Mouse (Mus musculus) midbrain, embryonic 11.5 days (tissue): ENCODE measurements at regions not wholly inside any gene's neighbourhood (a gene's known extent, or its start where the extent isn't known, plus 50 kb on each side); places are given as distances from the start of the nearest gene placed in this dataset.

ENCODE experiments used
- ATAC-seq: fragments of 200-750 bp; cut with Nextera tagmentation; 2 replicates; pipeline ENCODE4 v1.8.0; 2017; ENCODE audit warnings: moderate TSS enrichment, moderate library complexity; ENCODE audit not compliant: low FRiP score
- DNase-seq: peaks from one replicate; pipeline ENCODE4 v3.0.0; 2015; ENCODE audit warnings: low spot score; ENCODE audit errors: missing footprints
- H3K27ac ChIP-seq: fragments of 300-500 bp; sonication (generic); 2 replicates; pipeline ENCODE4 v1.5.1; 2014; ENCODE audit warnings: low read depth, low read length
- H3K27me3 ChIP-seq: fragments of 300-500 bp; sonication (generic); 2 replicates; pipeline ENCODE4 v1.6.1; 2014; ENCODE audit warnings: mild to moderate bottlenecking, low read length, moderate library complexity, mixed read lengths; ENCODE audit not compliant: control insufficient read depth, insufficient read depth
- H3K36me3 ChIP-seq: fragments of 300-500 bp; sonication (generic); 2 replicates; pipeline ENCODE4 v1.6.1; 2014; ENCODE audit warnings: mild to moderate bottlenecking, low read length, moderate library complexity, mixed read lengths; ENCODE audit not compliant: control insufficient read depth, insufficient read depth
- H3K4me1 ChIP-seq: fragments of 300-500 bp; sonication (generic); 2 replicates; pipeline ENCODE4 v1.6.1; 2014; ENCODE audit warnings: low read length; ENCODE audit not compliant: control insufficient read depth, insufficient read depth
- H3K4me2 ChIP-seq: fragments of 300-500 bp; sonication (generic); 2 replicates; pipeline ENCODE4 v1.6.1; 2014; ENCODE audit warnings: mild to moderate bottlenecking, moderate library complexity
- H3K4me3 ChIP-seq: fragments of 300-500 bp; sonication (generic); 2 replicates; pipeline ENCODE4 v1.5.1; 2014; ENCODE audit warnings: low read depth, low read length
- H3K9ac ChIP-seq: fragments of 300-500 bp; sonication (generic); 2 replicates; pipeline ENCODE4 v1.6.1; 2014; ENCODE audit warnings: low read length
- H3K9me3 ChIP-seq: fragments of 300-500 bp; sonication (generic); 2 replicates; pipeline ENCODE4 v1.6.1; 2016; ENCODE audit warnings: low read length; ENCODE audit not compliant: control insufficient read depth
- WGBS: fragments of 180-500 bp; shearing (Covaris S2); extraction: QIAGEN DNeasy Blood & Tissue Kit; methylation state at CpG from one replicate; pipeline ENCODE4 v1.1.7; 2014; 5-methylcytosine and 5-hydroxymethylcytosine counted together

DNA sequence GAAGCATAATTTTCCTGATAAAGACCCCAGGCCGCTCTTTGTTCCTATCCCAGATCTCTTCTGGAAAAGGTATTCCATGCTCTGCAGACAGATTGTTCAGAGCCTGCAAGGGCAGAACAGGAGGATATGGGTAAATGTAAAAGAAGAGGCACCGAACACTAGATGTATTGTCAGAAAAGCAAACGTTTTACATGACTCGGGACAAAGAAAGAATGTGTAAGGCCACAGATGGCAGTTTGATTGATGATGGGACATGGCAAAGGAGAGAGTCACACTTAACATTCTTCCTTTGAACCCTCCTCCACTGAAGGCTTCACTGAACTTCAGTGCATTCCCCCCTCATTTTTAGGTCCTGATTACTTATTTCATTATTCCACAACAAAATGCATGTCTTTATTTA lies 295.6 kb upstream of the Etaa1 start:
- no peak overlapping the region for H3K27ac ChIP-seq
- no peak overlapping the region for H3K9ac ChIP-seq
- no peak overlapping the region for H3K4me3 ChIP-seq
- no peaks in the 10 kb centered on the region for H3K27me3 ChIP-seq
- no peaks in the 10 kb centered on the region for H3K9me3 ChIP-seq
- H3K36me3 ChIP-seq, result no peaks in the 10 kb centered on the region
- H3K4me2 ChIP-seq, result no peak overlapping the region
- DNase-seq (no peak), ATAC-seq (no peak)
- 71% methylated on average over 4 of the region's 4 CpGs for WGBS
- H3K4me1 ChIP-seq, result no peaks in the 10 kb centered on the region

DNA sequence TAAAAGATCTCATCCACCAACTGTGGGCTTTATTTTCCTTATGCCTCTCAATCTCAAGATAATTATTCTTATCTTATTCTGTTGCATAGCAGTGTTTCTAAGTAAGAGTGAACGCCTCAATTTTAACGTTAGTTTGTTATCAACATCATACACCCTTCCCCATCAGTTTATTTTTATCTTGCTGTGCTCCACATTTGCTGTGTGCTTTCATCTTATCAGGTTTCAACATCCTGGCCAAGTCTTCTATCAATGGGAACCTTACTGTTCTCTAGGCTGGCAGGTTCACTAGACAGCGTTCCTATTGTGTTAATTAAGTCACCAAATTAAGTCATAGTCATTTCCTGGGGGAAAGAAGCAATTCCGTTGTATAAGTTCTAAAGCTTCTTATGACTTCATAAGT lies 263.1 kb upstream of the Etaa1 start:
- Histone ChIP-seq H3K9me3 (no peaks in the 10 kb centered on the region), H3K27me3 (no peaks in the 10 kb centered on the region), H3K36me3 (no peaks in the 10 kb centered on the region), H3K4me1 (no peaks in the 10 kb centered on the region), H3K4me3 (no peak overlapping the region), H3K27ac (no peak overlapping the region), H3K9ac (no peak overlapping the region), H3K4me2 (no peak overlapping the region)
- DNase-seq, result no peak
- no peak for ATAC-seq
- WGBS, result 77% methylated on average over 4 of the region's 4 CpGs

DNA sequence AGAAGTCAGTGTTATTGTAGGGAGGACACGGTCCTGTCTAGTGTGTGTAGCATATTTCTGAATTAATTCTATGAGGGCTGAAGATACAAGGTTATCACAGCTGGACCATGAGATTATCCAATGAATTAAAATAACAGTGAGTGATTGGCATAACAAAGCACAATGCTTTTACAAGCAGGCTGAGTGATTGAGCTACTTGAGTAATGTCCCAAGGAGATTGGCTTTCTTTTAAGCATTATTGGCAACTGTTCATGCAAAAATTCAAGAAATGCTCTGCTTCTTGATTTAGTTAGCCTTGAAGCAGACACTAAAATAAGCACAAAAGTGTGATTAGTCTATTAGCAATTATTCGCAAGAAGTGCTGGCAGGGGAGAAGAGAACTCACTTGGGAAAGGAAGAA lies 219.4 kb upstream of the Etaa1 start:
- Histone ChIP-seq H3K9ac (no peak overlapping the region), H3K4me1 (no peaks in the 10 kb centered on the region), H3K4me2 (no peak overlapping the region), H3K9me3 (no peaks in the 10 kb centered on the region), H3K27me3 (no peaks in the 10 kb centered on the region), H3K36me3 (no peaks in the 10 kb centered on the region), H3K4me3 (no peak overlapping the region), H3K27ac (no peak overlapping the region)
- 63% methylated on average over 2 of the region's 2 CpGs for WGBS
- ATAC-seq, result no peak
- DNase-seq, result no peak

DNA sequence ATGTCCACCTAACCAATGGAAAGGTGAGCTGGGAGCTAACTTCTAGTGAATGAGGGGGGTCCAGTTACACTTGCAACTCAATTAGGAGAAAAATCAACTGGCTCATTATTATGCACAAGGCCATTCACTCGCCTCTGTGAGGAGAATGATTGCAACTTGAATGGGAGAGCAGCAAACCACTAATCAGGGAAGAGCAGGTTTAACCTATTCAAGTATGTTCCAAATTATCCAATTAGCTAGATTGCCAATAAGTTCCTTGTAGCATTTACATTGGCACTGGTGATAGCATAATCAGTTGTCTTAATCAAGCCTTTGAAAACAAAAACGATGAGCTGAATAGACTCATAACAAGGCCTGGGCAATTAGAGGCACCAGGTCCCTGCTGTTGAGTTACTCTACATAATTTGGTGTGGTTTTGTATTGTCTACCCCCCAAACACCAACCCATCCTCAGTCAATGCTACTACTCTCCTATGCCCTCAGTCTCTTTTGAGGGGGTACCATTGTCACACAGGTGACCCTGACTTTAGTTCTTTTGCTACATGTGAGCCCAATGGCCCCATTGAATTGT lies 217.6 kb upstream of the Etaa1 start:
- Histone ChIP-seq H3K36me3 (no peaks in the 10 kb centered on the region), H3K4me1 (no peaks in the 10 kb centered on the region), H3K4me3 (no peak overlapping the region), H3K4me2 (no peak overlapping the region), H3K9me3 (no peaks in the 10 kb centered on the region), H3K9ac (no peak overlapping the region), H3K27me3 (no peaks in the 10 kb centered on the region), H3K27ac (no peak overlapping the region)
- ATAC-seq (no peak), DNase-seq (no peak)
- 56% methylated on average over 2 of the region's 2 CpGs for WGBS

DNA sequence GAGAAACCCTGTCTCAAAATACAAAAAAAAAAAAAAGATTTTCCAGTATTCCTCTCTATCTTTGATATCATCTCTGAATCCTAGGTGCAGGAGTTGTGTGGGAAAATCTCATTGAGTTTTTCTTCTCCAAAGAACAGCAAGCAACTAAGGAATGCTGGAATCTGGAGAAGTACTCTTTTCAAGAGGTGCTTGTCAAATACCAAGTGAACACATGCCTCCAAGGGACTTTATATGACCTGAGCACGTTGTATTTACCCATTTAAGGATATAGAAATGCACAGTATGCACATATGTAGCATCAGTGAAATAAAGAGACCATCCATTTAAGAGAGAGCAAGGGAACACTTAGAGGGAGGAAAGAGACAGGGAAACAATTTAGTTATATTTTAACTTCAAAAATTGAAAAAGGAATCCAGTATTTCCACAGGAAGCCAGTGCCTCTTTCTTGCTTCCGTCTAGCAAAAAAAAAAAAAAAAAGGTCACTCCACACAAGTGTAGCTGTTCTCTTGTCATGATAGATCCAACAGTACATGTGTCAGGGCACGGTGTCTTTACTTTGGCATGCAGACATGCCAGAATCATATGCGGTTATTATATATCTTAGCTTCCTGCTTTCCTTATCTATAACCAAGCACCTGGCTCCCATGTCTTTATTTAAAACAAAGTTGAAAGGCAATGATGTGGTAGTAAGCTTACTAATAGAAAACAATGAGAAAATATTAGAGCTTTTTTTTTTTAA lies 212.1 kb upstream of the Etaa1 start:
- no peaks in the 10 kb centered on the region for H3K4me1 ChIP-seq
- H3K9ac ChIP-seq, result no peak overlapping the region
- no peak overlapping the region for H3K27ac ChIP-seq
- no peak overlapping the region for H3K4me3 ChIP-seq
- ATAC-seq (no peak), DNase-seq (no peak)
- no peaks in the 10 kb centered on the region for H3K36me3 ChIP-seq
- WGBS, result 89% methylated on average over 4 of the region's 4 CpGs
- H3K9me3 ChIP-seq, result no peaks in the 10 kb centered on the region
- no peaks in the 10 kb centered on the region for H3K27me3 ChIP-seq
- H3K4me2 ChIP-seq, result no peak overlapping the region

DNA sequence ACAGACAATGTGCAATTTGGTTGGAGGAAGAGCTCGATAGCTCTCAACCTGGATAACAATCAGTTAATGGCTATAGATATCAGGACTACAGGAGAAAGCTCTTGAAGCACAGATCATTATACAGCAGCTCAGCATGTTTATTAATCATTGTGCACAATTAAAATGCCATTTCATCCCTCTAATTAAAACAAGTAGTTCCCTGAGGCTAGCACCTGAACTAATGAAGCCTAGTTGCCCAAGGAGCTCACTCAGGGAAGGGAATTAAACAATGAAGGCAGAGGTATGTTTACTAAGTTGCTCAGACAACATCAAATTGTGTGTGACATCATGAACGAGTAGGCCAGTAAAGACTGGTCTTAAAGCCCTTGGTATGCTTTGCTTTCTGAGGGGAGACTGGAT lies 210.3 kb upstream of the Etaa1 start:
- DNase-seq (no peak), ATAC-seq (no peak)
- no peaks in the 10 kb centered on the region for H3K36me3 ChIP-seq
- 83% methylated on average over 2 of the region's 2 CpGs for WGBS
- no peak overlapping the region for H3K4me2 ChIP-seq
- H3K27me3 ChIP-seq, result no peaks in the 10 kb centered on the region
- no peak overlapping the region for H3K9ac ChIP-seq
- H3K4me3 ChIP-seq, result no peak overlapping the region
- no peaks in the 10 kb centered on the region for H3K4me1 ChIP-seq
- no peaks in the 10 kb centered on the region for H3K9me3 ChIP-seq
- H3K27ac ChIP-seq, result no peak overlapping the region

DNA sequence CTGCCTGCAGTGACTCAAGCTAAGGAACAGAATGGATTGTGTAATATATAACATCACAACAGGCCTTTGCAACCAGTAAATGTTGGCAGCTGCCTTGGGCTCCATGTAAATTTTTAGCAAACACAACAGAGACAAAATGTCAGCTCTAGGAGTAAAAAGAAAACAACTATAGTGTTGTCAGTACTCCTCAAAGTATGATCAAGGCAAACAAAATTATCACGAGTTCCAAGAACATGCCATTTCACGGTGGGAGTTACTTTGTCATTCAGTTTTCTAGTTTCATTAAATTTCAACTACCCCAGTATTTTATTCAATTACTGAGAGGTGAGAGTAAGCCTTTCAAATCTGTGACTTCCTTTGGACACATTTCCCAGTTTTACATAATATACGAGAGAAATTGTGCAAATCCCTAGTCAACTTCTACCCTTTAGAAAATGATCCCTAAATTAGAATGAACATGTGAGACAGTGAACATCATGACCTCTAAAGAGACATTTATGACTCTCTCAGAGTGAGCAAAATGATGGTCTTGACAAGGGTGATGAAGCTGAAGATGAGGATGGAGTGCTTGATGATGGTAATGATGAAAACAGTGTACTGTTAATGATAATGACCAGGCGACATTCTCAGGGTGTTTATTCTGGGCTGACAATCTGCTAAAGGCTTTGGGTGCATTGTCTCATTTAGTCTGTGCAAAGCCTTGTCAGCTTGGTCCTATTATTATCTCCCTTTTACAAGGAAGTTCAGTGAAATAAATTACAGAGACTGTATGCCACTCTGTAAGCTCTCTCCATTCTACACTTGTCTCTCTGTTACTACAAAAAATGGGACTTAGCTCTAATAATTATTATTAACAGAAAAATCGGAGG lies 209.7 kb upstream of the Etaa1 start:
- no peak overlapping the region for H3K9ac ChIP-seq
- DNase-seq (no peak), ATAC-seq (no peak)
- no peak overlapping the region for H3K4me2 ChIP-seq
- no peaks in the 10 kb centered on the region for H3K36me3 ChIP-seq
- H3K4me1 ChIP-seq, result no peaks in the 10 kb centered on the region
- H3K27ac ChIP-seq, result no peak overlapping the region
- no peaks in the 10 kb centered on the region for H3K27me3 ChIP-seq
- H3K4me3 ChIP-seq, result no peak overlapping the region
- no peaks in the 10 kb centered on the region for H3K9me3 ChIP-seq
- WGBS, result 84% methylated on average over 5 of the region's 5 CpGs

DNA sequence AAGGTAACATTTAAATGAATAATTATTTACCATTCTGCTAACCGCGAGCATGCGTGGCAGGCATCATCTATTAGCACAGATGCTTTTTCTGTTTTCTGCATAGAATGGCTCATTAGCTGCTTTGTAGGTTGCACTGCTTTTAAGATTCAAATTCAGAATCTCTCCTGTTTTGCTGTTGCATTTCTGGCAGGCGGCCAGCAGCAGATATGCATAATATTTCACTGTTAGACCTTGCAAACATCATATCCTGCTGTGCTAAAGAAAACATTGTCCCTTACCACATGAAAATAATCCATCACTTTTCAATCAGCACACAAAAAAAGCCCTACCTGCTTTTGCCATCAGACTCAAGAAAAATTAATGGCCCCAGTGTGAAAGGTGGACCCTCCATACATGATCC lies 202.8 kb upstream of the Etaa1 start:
- Histone ChIP-seq H3K9me3 (no peaks in the 10 kb centered on the region), H3K36me3 (no peaks in the 10 kb centered on the region), H3K27ac (no peak overlapping the region), H3K27me3 (no peaks in the 10 kb centered on the region), H3K4me2 (no peak overlapping the region), H3K4me3 (no peak overlapping the region), H3K4me1 (0 out of 2 replicates have a peak, but pooled peaks cover 5% of the 10 kb centered on the region), H3K9ac (no peak overlapping the region)
- WGBS, result 87% methylated on average over 4 of the region's 4 CpGs
- ATAC-seq, result no peak
- no peak for DNase-seq
